Mouse (Mus musculus) hindbrain, embryonic 11.5 days (tissue): ENCODE results near the gene Spaar. TPM values are rescaled to one million over a fixed set of nuclear protein-coding genes. Genes with fewer than 3 reads are reported as not detected.

Experiments
- ATAC-seq: fragments of 200-750 bp; cut with Nextera tagmentation; 2 replicates; pipeline ENCODE4 v1.8.0; 2017; ENCODE audit warnings: mild to moderate bottlenecking, moderate TSS enrichment, moderate library complexity; ENCODE audit not compliant: low FRiP score
- DNase-seq: peaks from one replicate; pipeline ENCODE4 v3.0.0-alpha.2; 2015; ENCODE audit warnings: low spot score
- H3K27ac ChIP-seq: fragments of 300-500 bp; sonication (generic); 2 replicates; pipeline ENCODE4 v1.5.1; 2014; ENCODE audit warnings: mild to moderate bottlenecking, low read depth, low read length
- H3K27me3 ChIP-seq: fragments of 300-500 bp; sonication (generic); 2 replicates; pipeline ENCODE4 v1.6.1; 2014; ENCODE audit warnings: mild to moderate bottlenecking, low read length, moderate library complexity, mixed read lengths; ENCODE audit not compliant: control insufficient read depth, insufficient read depth
- H3K36me3 ChIP-seq: fragments of 300-500 bp; sonication (generic); 2 replicates; pipeline ENCODE4 v1.6.1; 2014; ENCODE audit warnings: mild to moderate bottlenecking, low read length, moderate library complexity, mixed read lengths; ENCODE audit not compliant: control insufficient read depth, insufficient read depth
- H3K4me1 ChIP-seq: fragments of 300-500 bp; sonication (generic); replicated peaks from 2 replicates; pipeline ENCODE4 v1.6.1; 2014; ENCODE audit warnings: low read length, mixed read lengths; ENCODE audit not compliant: control insufficient read depth, insufficient read depth
- H3K4me2 ChIP-seq: fragments of 300-500 bp; sonication (generic); replicated peaks from 2 replicates; pipeline ENCODE4 v1.6.1; 2014; ENCODE audit warnings: mild to moderate bottlenecking, low read depth, low read length
- H3K4me3 ChIP-seq: fragments of 300-500 bp; sonication (generic); 2 replicates; pipeline ENCODE4 v1.5.1; 2014; ENCODE audit warnings: low read depth, low read length
- H3K9ac ChIP-seq: fragments of 300-500 bp; sonication (generic); 2 replicates; pipeline ENCODE4 v1.6.1; 2014; ENCODE audit warnings: low read depth, low read length
- H3K9me3 ChIP-seq: fragments of 300-500 bp; sonication (generic); 2 replicates; pipeline ENCODE4 v1.6.1; 2016; ENCODE audit warnings: low read length; ENCODE audit not compliant: control insufficient read depth
- WGBS: fragments of 180-500 bp; shearing (Covaris S2); extraction: QIAGEN DNeasy Blood & Tissue Kit; methylation state at CpG from one replicate; pipeline ENCODE4 v1.1.7; 2014; 5-methylcytosine and 5-hydroxymethylcytosine counted together
- polyA plus RNA-seq: library from polyadenylated mRNA; unstranded; fragments of >200 nt; fragmentation: Nextera tagmentation; extraction: Ambion mirVana; gene quantifications from 2 replicates; pipeline ENCODE4 v1.2.1, GENCODE M21; 2014

Spaar gene
- polyA plus RNA-seq, 1 experiment from 2014 or later: 0.06 TPM

- Histone ChIP-seq H3K36me3 (no peaks in the 10 kb centered on the region), H3K27me3 (no peaks in the 10 kb centered on the region), H3K9me3 (no peaks in the 10 kb centered on the region), H3K4me3 (no peak overlapping the region), H3K9ac (no peak overlapping the region), H3K4me1 (no peaks in the 10 kb centered on the region), H3K27ac (no peak overlapping the region), H3K4me2 (no peak overlapping the region)
- ATAC-seq: no peak
- 79% methylated on average over 12 of the region's 12 CpGs for WGBS
- DNase-seq: no peak
Measured at GRCm38 (mm10) chr4:43726228-43726993, 3.4 kb upstream of the Spaar start.

- Histone ChIP-seq H3K27me3 (no peaks in the 10 kb centered on the region), H3K4me2 (no peak within 1 kb of the TSS), H3K27ac (no peak within 1 kb of the TSS), H3K9ac (no peak within 1 kb of the TSS), H3K4me1 (no peaks in the 10 kb centered on the region), H3K36me3 (no peaks in the 10 kb centered on the region), H3K9me3 (no peaks in the 10 kb centered on the region), H3K4me3 (no peak within 1 kb of the TSS)
- 57% methylated on average over 3 of the region's 3 CpGs for WGBS
- DNase-seq (no peak), ATAC-seq (no peak)
Measured at GRCm38 (mm10) chr4:43726995-43727394, 2.8 kb upstream of the Spaar start, which contains the start of gene Hrct1. Gene Hrct1, plus strand, starts transcription at chr4:43727188.

GRCm38 (mm10) chr4:43727718-43728575 is 1.9 kb upstream of the Spaar start:
- WGBS: 77% methylated on average over 7 of the region's 7 CpGs
- Histone ChIP-seq H3K27ac (no peak overlapping the region), H3K4me3 (no peak overlapping the region), H3K36me3 (no peaks in the 10 kb centered on the region), H3K4me1 (no peaks in the 10 kb centered on the region), H3K27me3 (no peaks in the 10 kb centered on the region), H3K4me2 (no peak overlapping the region), H3K9ac (no peak overlapping the region), H3K9me3 (no peaks in the 10 kb centered on the region)
- no peak for DNase-seq
- ATAC-seq: no peak

- Histone ChIP-seq H3K9me3 (no peaks in the 10 kb centered on the region), H3K27ac (no peak overlapping the region), H3K4me1 (no peaks in the 10 kb centered on the region), H3K4me3 (no peak overlapping the region), H3K36me3 (no peaks in the 10 kb centered on the region), H3K4me2 (no peak overlapping the region), H3K9ac (no peak overlapping the region), H3K27me3 (no peaks in the 10 kb centered on the region)
- no peak for DNase-seq
- 61% methylated on average over 5 of the region's 5 CpGs for WGBS
- ATAC-seq: no peak
Measured at GRCm38 (mm10) chr4:43728576-43728954, 1.3 kb upstream of the Spaar start.

GRCm38 (mm10) chr4:43729126-43729525 is 708 bp upstream of the Spaar start:
- H3K4me2 ChIP-seq: no peak overlapping the region
- H3K27ac ChIP-seq: no peak overlapping the region
- no peak overlapping the region for H3K9ac ChIP-seq
- no peaks in the 10 kb centered on the region for H3K36me3 ChIP-seq
- WGBS: 89% methylated on average over 3 of the region's 3 CpGs
- H3K4me3 ChIP-seq: no peak overlapping the region
- DNase-seq (no peak), ATAC-seq (no peak)
- no peaks in the 10 kb centered on the region for H3K27me3 ChIP-seq
- no peaks in the 10 kb centered on the region for H3K4me1 ChIP-seq
- no peaks in the 10 kb centered on the region for H3K9me3 ChIP-seq

GRCm38 (mm10) chr4:43730750-43731297 is 990 bp downstream of the Spaar start:
- WGBS: 64% methylated on average over 21 of the region's 21 CpGs
- DNase-seq (no peak), ATAC-seq (no peak)
- no peak overlapping the region for H3K9ac ChIP-seq
- H3K27me3 ChIP-seq: no peaks in the 10 kb centered on the region
- no peaks in the 10 kb centered on the region for H3K4me1 ChIP-seq
- no peaks in the 10 kb centered on the region for H3K9me3 ChIP-seq
- no peaks in the 10 kb centered on the region for H3K36me3 ChIP-seq
- H3K4me2 ChIP-seq: no peak overlapping the region
- H3K27ac ChIP-seq: no peak overlapping the region
- no peak overlapping the region for H3K4me3 ChIP-seq

- ATAC-seq (no peak), DNase-seq (no peak)
- Histone ChIP-seq H3K27me3 (no peaks in the 10 kb centered on the region), H3K4me2 (no peak overlapping the region), H3K4me3 (no peak overlapping the region), H3K4me1 (no peaks in the 10 kb centered on the region), H3K9ac (no peak overlapping the region), H3K36me3 (no peaks in the 10 kb centered on the region), H3K27ac (no peak overlapping the region), H3K9me3 (no peaks in the 10 kb centered on the region)
- WGBS: 35% methylated on average over 1 of the region's 1 CpGs
Measured at GRCm38 (mm10) chr4:43732171-43732570, 2.3 kb downstream of the Spaar start.

- H3K36me3 ChIP-seq: no peaks in the 10 kb centered on the region
- H3K9ac ChIP-seq: no peak overlapping the region
- no peaks in the 10 kb centered on the region for H3K9me3 ChIP-seq
- DNase-seq (no peak), ATAC-seq (no peak)
- no peak overlapping the region for H3K27ac ChIP-seq
- no peaks in the 10 kb centered on the region for H3K27me3 ChIP-seq
- 86% methylated on average over 5 of the region's 5 CpGs for WGBS
- no peaks in the 10 kb centered on the region for H3K4me1 ChIP-seq
- no peak overlapping the region for H3K4me2 ChIP-seq
- no peak overlapping the region for H3K4me3 ChIP-seq
Measured at GRCm38 (mm10) chr4:43733186-43733585, 3.4 kb downstream of the Spaar start.
